Mouse (Mus musculus) embryonic facial prominence, embryonic 10.5 days (tissue): ENCODE results near the gene Necab3. TPM values are rescaled to one million over a fixed set of nuclear protein-coding genes. Genes with fewer than 3 reads are reported as not detected.

Experiments
- DNase-seq: peaks from one replicate; pipeline ENCODE4 v3.0.0-alpha.2; 2017; ENCODE audit warnings: low spot score
- H3K27ac ChIP-seq: fragments of 300-500 bp; sonication (generic); replicated peaks from 2 replicates; pipeline ENCODE4 v1.5.1; 2016; ENCODE audit warnings: mild to moderate bottlenecking
- H3K27me3 ChIP-seq: fragments of 300-500 bp; sonication (generic); replicated peaks from 2 replicates; pipeline ENCODE4 v1.6.1; 2016; ENCODE audit warnings: low read depth, mild to moderate bottlenecking; ENCODE audit not compliant: poor library complexity, severe bottlenecking
- H3K36me3 ChIP-seq: fragments of 300-500 bp; sonication (generic); replicated peaks from 2 replicates; pipeline ENCODE4 v1.6.1; 2016; ENCODE audit warnings: mild to moderate bottlenecking, moderate library complexity
- H3K4me1 ChIP-seq: fragments of 300-500 bp; sonication (generic); 2 replicates; pipeline ENCODE4 v1.6.1; 2016
- H3K4me3 ChIP-seq: fragments of 300-500 bp; sonication (generic); 2 replicates; pipeline ENCODE4 v1.5.1; 2016; ENCODE audit warnings: mild to moderate bottlenecking, moderate library complexity
- H3K9me3 ChIP-seq: fragments of 300-500 bp; sonication (generic); 2 replicates; pipeline ENCODE4 v1.6.1; 2016; ENCODE audit warnings: mild to moderate bottlenecking
- WGBS: fragments of 180-500 bp; shearing (Covaris S2); methylation state at CpG from one replicate; pipeline ENCODE4 v1.1.7; 2016; 5-methylcytosine and 5-hydroxymethylcytosine counted together
- polyA plus RNA-seq: library from polyadenylated mRNA; unstranded; fragments of >200 nt; fragmentation: Nextera tagmentation; extraction: Ambion mirVana; gene quantifications from 2 replicates; pipeline ENCODE4 v1.2.1, GENCODE M21; 2016

Gene Necab3
- 3.2 and 3.6 TPM in 2 replicates for polyA plus RNA-seq

GRCm38 (mm10) chr2:154558264-154559039 is at the start of gene Necab3:
TSS of gene Necab3 (minus strand) at chr2:154558890.
- Histone ChIP-seq H3K27ac (peak within 1 kb of the TSS; percentile 63), H3K9me3 (no peaks in the 10 kb centered on the region), H3K4me3 (peak within 1 kb of the TSS; percentile 56), H3K4me1 (peaks cover 35% of the 10 kb centered on the region), H3K36me3 (peaks cover 44% of the 10 kb centered on the region), H3K27me3 (peaks cover 5% of the 10 kb centered on the region)
- 4% methylated on average over 34 of the region's 34 CpGs for WGBS
- peak; percentile 66 for DNase-seq

GRCm38 (mm10) chr2:154606965-154607364 is 48.3 kb upstream of the Necab3 start:
- 79% methylated on average over 1 of the region's 1 CpGs for WGBS

GRCm38 (mm10) chr2:154604156-154604555 is 45.5 kb upstream of the Necab3 start:
- Histone ChIP-seq H3K4me3 (peak overlapping the region; percentile 81), H3K36me3 (no peaks in the 10 kb centered on the region), H3K4me1 (peaks cover 14% of the 10 kb centered on the region), H3K27ac (peak overlapping the region; percentile 84; the same call in 1 of the 2 replicates), H3K9me3 (no peaks in the 10 kb centered on the region), H3K27me3 (peaks cover 3% of the 10 kb centered on the region; the same call in 1 of the 2 replicates)
- no peak for DNase-seq
- 45% methylated on average over 7 of the region's 7 CpGs for WGBS

More at GRCm38 (mm10) chr2:154606965-154607364, 48.3 kb upstream of the Necab3 start:
- peaks cover 3% of the 10 kb centered on the region; the same call in 1 of the 2 replicates for H3K27me3 ChIP-seq
- DNase-seq = no peak
- H3K4me1 ChIP-seq = peaks cover 14% of the 10 kb centered on the region
- no peaks in the 10 kb centered on the region for H3K36me3 ChIP-seq
- no peak overlapping the region for H3K27ac ChIP-seq
- no peaks in the 10 kb centered on the region for H3K9me3 ChIP-seq
- H3K4me3 ChIP-seq = no peak overlapping the region

- Histone ChIP-seq H3K36me3 (no peaks in the 10 kb centered on the region), H3K27me3 (0 out of 2 replicates have a peak, but pooled peaks cover 2% of the 10 kb centered on the region), H3K27ac (peak within 1 kb of the TSS; percentile 84), H3K4me1 (peaks cover 14% of the 10 kb centered on the region), H3K9me3 (no peaks in the 10 kb centered on the region), H3K4me3 (peak within 1 kb of the TSS; percentile 81)
- 1% methylated on average over 13 of the region's 13 CpGs for WGBS
- DNase-seq = peak; percentile 94
Observed at GRCm38 (mm10) chr2:154603638-154604153, 45.0 kb upstream of the Necab3 start, which contains the start of gene Pxmp4. TSS of gene Pxmp4 (minus strand) at chr2:154603708.

- Histone ChIP-seq H3K9me3 (no peaks in the 10 kb centered on the region), H3K27ac (peak overlapping the region; percentile 84), H3K4me1 (peaks cover 14% of the 10 kb centered on the region), H3K36me3 (no peaks in the 10 kb centered on the region), H3K4me3 (peak overlapping the region; percentile 81), H3K27me3 (no peaks in the 10 kb centered on the region)
- no peak for DNase-seq
- 19% methylated on average over 22 of the region's 22 CpGs for whole genome bisulfite sequencing
Observed at GRCm38 (mm10) chr2:154603007-154603637, 44.4 kb upstream of the Necab3 start.

GRCm38 (mm10) chr2:154601324-154601723 is 42.6 kb upstream of the Necab3 start:
- peaks cover 14% of the 10 kb centered on the region for H3K4me1 ChIP-seq
- 76% methylated on average over 3 of the region's 3 CpGs for WGBS
- H3K27ac ChIP-seq = no peak overlapping the region
- no peak overlapping the region for H3K4me3 ChIP-seq
- DNase-seq = no peak
- H3K36me3 ChIP-seq = no peaks in the 10 kb centered on the region
- H3K27me3 ChIP-seq = no peaks in the 10 kb centered on the region
- H3K9me3 ChIP-seq = no peaks in the 10 kb centered on the region

- Histone ChIP-seq H3K27ac (no peak overlapping the region), H3K9me3 (no peaks in the 10 kb centered on the region), H3K27me3 (no peaks in the 10 kb centered on the region), H3K4me3 (no peak overlapping the region), H3K4me1 (peaks cover 14% of the 10 kb centered on the region), H3K36me3 (no peaks in the 10 kb centered on the region)
- DNase-seq = no peak
- WGBS = 74% methylated on average over 6 of the region's 6 CpGs
Observed at GRCm38 (mm10) chr2:154600586-154600985, 41.9 kb upstream of the Necab3 start.

GRCm38 (mm10) chr2:154597399-154597798 is 38.7 kb upstream of the Necab3 start:
- DNase-seq = no peak
- Histone ChIP-seq H3K4me1 (no peaks in the 10 kb centered on the region), H3K36me3 (peaks cover 7% of the 10 kb centered on the region; the same call in 1 of the 2 replicates), H3K27ac (no peak overlapping the region), H3K27me3 (no peaks in the 10 kb centered on the region), H3K9me3 (0 out of 2 replicates have a peak, but pooled peaks cover 2% of the 10 kb centered on the region), H3K4me3 (no peak overlapping the region)
- 84% methylated on average over 3 of the region's 3 CpGs for WGBS

- peaks cover 7% of the 10 kb centered on the region; the same call in 1 of the 2 replicates for H3K36me3 ChIP-seq
- no peak for DNase-seq
- no peaks in the 10 kb centered on the region for H3K4me1 ChIP-seq
- H3K27me3 ChIP-seq = no peaks in the 10 kb centered on the region
- no peak overlapping the region for H3K27ac ChIP-seq
- 0 out of 2 replicates have a peak, but pooled peaks cover 2% of the 10 kb centered on the region for H3K9me3 ChIP-seq
- no peak overlapping the region for H3K4me3 ChIP-seq
- WGBS = 85% methylated on average over 5 of the region's 5 CpGs
Observed at GRCm38 (mm10) chr2:154595775-154596174, 37.1 kb upstream of the Necab3 start.

GRCm38 (mm10) chr2:154593025-154593424 is 34.3 kb upstream of the Necab3 start:
- DNase-seq = no peak
- 66% methylated on average over 3 of the region's 3 CpGs for WGBS
- H3K4me3 ChIP-seq = no peak overlapping the region

GRCm38 (mm10) chr2:154591239-154591638 is 32.5 kb upstream of the Necab3 start:
- 78% methylated on average over 3 of the region's 3 CpGs for WGBS

More at GRCm38 (mm10) chr2:154593025-154593424, 34.3 kb upstream of the Necab3 start:
- Histone ChIP-seq H3K27ac (no peak overlapping the region), H3K27me3 (no peaks in the 10 kb centered on the region), H3K36me3 (peaks cover 7% of the 10 kb centered on the region; the same call in 1 of the 2 replicates), H3K4me1 (no peaks in the 10 kb centered on the region), H3K9me3 (0 out of 2 replicates have a peak, but pooled peaks cover 2% of the 10 kb centered on the region)

GRCm38 (mm10) chr2:154589051-154589450 is 30.4 kb upstream of the Necab3 start:
- Histone ChIP-seq H3K27ac (no peak overlapping the region), H3K36me3 (peaks cover 10% of the 10 kb centered on the region), H3K27me3 (0 out of 2 replicates have a peak, but pooled peaks cover 5% of the 10 kb centered on the region), H3K4me3 (no peak overlapping the region), H3K4me1 (peaks cover 14% of the 10 kb centered on the region), H3K9me3 (0 out of 2 replicates have a peak, but pooled peaks cover 2% of the 10 kb centered on the region)
- DNase-seq = no peak
- WGBS = 86% methylated on average over 4 of the region's 4 CpGs

More at GRCm38 (mm10) chr2:154591239-154591638, 32.5 kb upstream of the Necab3 start:
- H3K4me1 ChIP-seq = no peaks in the 10 kb centered on the region
- no peak overlapping the region for H3K4me3 ChIP-seq
- H3K36me3 ChIP-seq = peaks cover 10% of the 10 kb centered on the region
- no peaks in the 10 kb centered on the region for H3K27me3 ChIP-seq
- no peak for DNase-seq
- 0 out of 2 replicates have a peak, but pooled peaks cover 2% of the 10 kb centered on the region for H3K9me3 ChIP-seq
- no peak overlapping the region for H3K27ac ChIP-seq
